Mouse (Mus musculus) adrenal gland, postnatal 4 days (tissue): ENCODE data around the gene Stx12. TPM values are rescaled to one million over a fixed set of nuclear protein-coding genes. Genes with fewer than 3 reads are reported as not detected.
A peak's percentile ranks its signal among the peaks of the same experiment; 100 is the strongest.
"Not testable (repeated sequence)": the region's sequence is repeated elsewhere in the genome, so short reads cannot be mapped to it uniquely, and the experiment has no call there.

ENCODE experiments used
- DNase-seq, 2 experiments: peaks; one replicate each; pipeline ENCODE4 v3.0.0; 2021 to 2022; ENCODE audit warnings: low spot score in 2 of 2, mixed read lengths in 2 of 2
- long read RNA-seq, 2 experiments: library from polyadenylated mRNA; stranded (forward); transcript quantifications; one replicate each; pipeline ENCODE4 v2.0.0; 2021
- total RNA-seq, 2 experiments: library from RNA; stranded (reverse); gene quantifications; 2 replicates each; pipeline ENCODE4 v1.2.3; 2021

Stx12 gene
- 10 to 100 TPM; 54.8 to 58.3 TPM for total RNA-seq
- long read RNA-seq, experiment 1, transcript Stx12-201 (9 exons, 2,934 nt): major isoform, 34 of 37 reads
- long read RNA-seq, experiment 1, partial matches to known transcripts: 3 of 37 reads
- long read RNA-seq, experiment 1, other reads (novel, unspliced or antisense): 0 of 37 reads
- long read RNA-seq, experiment 2, transcript Stx12-201 (9 exons, 2,934 nt): major isoform, 81 of 88 reads
- long read RNA-seq, experiment 2, partial matches to known transcripts: 3 of 88 reads
- long read RNA-seq, experiment 2, other reads (novel, unspliced or antisense): 4 of 88 reads

GRCm38 (mm10) chr4:132884064-132884843 is at the start of gene Stx12:
Gene Stx12 (minus strand): TSS chr4:132884509.
- peak; percentile 81 to 86 for DNase-seq

- no peak for DNase-seq
Measured at GRCm38 (mm10) chr4:132932752-132933404, 48.6 kb upstream of the Stx12 start.

GRCm38 (mm10) chr4:132930784-132931183 is 46.5 kb upstream of the Stx12 start:
- no peak for DNase-seq

GRCm38 (mm10) chr4:132926520-132926919 is 42.2 kb upstream of the Stx12 start:
- DNase-seq: not testable (repeated sequence)

GRCm38 (mm10) chr4:132922558-132923008 is 38.3 kb upstream of the Stx12 start, which contains the start of gene Fam76a:
Gene Fam76a (minus strand): TSS chr4:132922558.
- peak; percentile 96 to 97 for DNase-seq

- no peak for DNase-seq
Measured at GRCm38 (mm10) chr4:132922061-132922530, 37.8 kb upstream of the Stx12 start.

GRCm38 (mm10) chr4:132921488-132921887 is 37.2 kb upstream of the Stx12 start:
- DNase-seq: no peak

- DNase-seq: no peak
Measured at GRCm38 (mm10) chr4:132920171-132920570, 35.9 kb upstream of the Stx12 start.

GRCm38 (mm10) chr4:132918493-132918892 is 34.2 kb upstream of the Stx12 start:
- DNase-seq: not testable (repeated sequence)

GRCm38 (mm10) chr4:132912156-132912555 is 27.8 kb upstream of the Stx12 start:
- no peak for DNase-seq

GRCm38 (mm10) chr4:132905843-132906360 is 21.6 kb upstream of the Stx12 start:
- DNase-seq: no peak

- no peak for DNase-seq
Measured at GRCm38 (mm10) chr4:132904765-132905309, 20.5 kb upstream of the Stx12 start.

GRCm38 (mm10) chr4:132904071-132904470 is 19.8 kb upstream of the Stx12 start:
- DNase-seq: no peak

GRCm38 (mm10) chr4:132898197-132898596 is 13.9 kb upstream of the Stx12 start:
- no peak for DNase-seq

GRCm38 (mm10) chr4:132894402-132894801 is 10.1 kb upstream of the Stx12 start:
- DNase-seq: no peak

- DNase-seq: no peak
Measured at GRCm38 (mm10) chr4:132884844-132885374, 600 bp upstream of the Stx12 start.

GRCm38 (mm10) chr4:132883561-132884063 is 697 bp downstream of the Stx12 start:
- DNase-seq: peak in 1 of 2 experiments; percentile 7

- DNase-seq: no peak
Measured at GRCm38 (mm10) chr4:132874363-132875097, 9.8 kb downstream of the Stx12 start.

GRCm38 (mm10) chr4:132873481-132874362 is 10.6 kb downstream of the Stx12 start:
- no peak for DNase-seq
